Mouse (Mus musculus): ENCODE data around the gene Itih3. TPM values are rescaled to one million over a fixed set of nuclear protein-coding genes. Genes with fewer than 3 reads are reported as not detected.

The Itih3 gene
- total RNA-seq (2022) = 1 to 10 TPM in 1 of 4 experiments, under 1 TPM in 3; 0.38 to 1.0 (median 0.59) TPM

- DNase-seq = no peak
These were observed at the start of gene Itih3 for GRCm38 (mm10) chr14:30923375-30924105. TSS of gene Itih3 (minus strand) at chr14:30923760.

GRCm38 (mm10) chr14:30960366-30960765 lies 36.8 kb upstream of the Itih3 start:
- DNase-seq = no peak

GRCm38 (mm10) chr14:30959031-30959430 lies 35.5 kb upstream of the Itih3 start:
- DNase-seq = no peak

- DNase-seq = no peak
These were observed 35.0 kb upstream of the Itih3 start for GRCm38 (mm10) chr14:30958517-30958916.

- peak; percentile 96 for DNase-seq
These were observed 27.7 kb upstream of the Itih3 start, which contains the start of gene Nek4 for GRCm38 (mm10) chr14:30951154-30951825. TSS of gene Nek4 (plus strand) at chr14:30951377.

GRCm38 (mm10) chr14:30949986-30950385 lies 26.4 kb upstream of the Itih3 start:
- no peak for DNase-seq

GRCm38 (mm10) chr14:30944745-30945144 lies 21.2 kb upstream of the Itih3 start:
- DNase-seq = no peak

GRCm38 (mm10) chr14:30943860-30944674 lies 20.5 kb upstream of the Itih3 start:
- peak; percentile 77 for DNase-seq

- no peak for DNase-seq
These were observed 19.5 kb upstream of the Itih3 start, which contains the start of gene Itih1 for GRCm38 (mm10) chr14:30943038-30943437. TSS of gene Itih1 (minus strand) at chr14:30943289.

- DNase-seq = no peak
These were observed 18.7 kb upstream of the Itih3 start for GRCm38 (mm10) chr14:30942254-30942653.

GRCm38 (mm10) chr14:30933351-30933750 lies 9.8 kb upstream of the Itih3 start:
- DNase-seq = peak; percentile 60

GRCm38 (mm10) chr14:30930386-30930785 lies 6.8 kb upstream of the Itih3 start:
- peak; percentile 33 for DNase-seq

GRCm38 (mm10) chr14:30925492-30925891 lies 1.9 kb upstream of the Itih3 start:
- no peak for DNase-seq

- DNase-seq = no peak
These were observed 1.4 kb downstream of the Itih3 start for GRCm38 (mm10) chr14:30922053-30922670.

- DNase-seq = no peak
These were observed 7.0 kb downstream of the Itih3 start for GRCm38 (mm10) chr14:30916516-30916915.

GRCm38 (mm10) chr14:30913404-30913803 lies 10.2 kb downstream of the Itih3 start:
- no peak for DNase-seq

GRCm38 (mm10) chr14:30912641-30913040 lies 10.9 kb downstream of the Itih3 start:
- DNase-seq = no peak

- DNase-seq = no peak
These were observed 12.4 kb downstream of the Itih3 start for GRCm38 (mm10) chr14:30911141-30911540.

GRCm38 (mm10) chr14:30907814-30908265 lies 15.7 kb downstream of the Itih3 start:
- DNase-seq = no peak

GRCm38 (mm10) chr14:30906001-30906400 lies 17.6 kb downstream of the Itih3 start:
- DNase-seq = no peak

- no peak for DNase-seq
These were observed 19.3 kb downstream of the Itih3 start for GRCm38 (mm10) chr14:30904307-30904706.

GRCm38 (mm10) chr14:30903036-30903435 lies 20.5 kb downstream of the Itih3 start:
- no peak for DNase-seq
